Mouse (Mus musculus) urinary bladder, adult 18-20 months (tissue): Measurements from ENCODE around the gene Rab11b.

Experiments used
- DNase-seq, 2 experiments: peaks; one replicate each; pipeline ENCODE4 v3.0.0; 2022; ENCODE audit warnings: low spot score in 2 of 2, mixed read lengths in 2 of 2

Gene Rab11b

GRCm38 (mm10) chr17:33760255-33761165, at the start of gene Rab11b:
Gene Rab11b, minus strand, starts transcription at chr17:33760530.
- DNase-seq = peak; percentile 99

- no peak for DNase-seq
Measured at GRCm38 (mm10) chr17:33808192-33808591, 47.9 kb upstream of the Rab11b start.

- DNase-seq = no peak
Measured at GRCm38 (mm10) chr17:33807181-33807888, 47.0 kb upstream of the Rab11b start.

- DNase-seq = no peak
Measured at GRCm38 (mm10) chr17:33804745-33805144, 44.4 kb upstream of the Rab11b start.

GRCm38 (mm10) chr17:33804205-33804604, 43.9 kb upstream of the Rab11b start:
- DNase-seq = no peak

- DNase-seq = no peak
Measured at GRCm38 (mm10) chr17:33802221-33802620, 41.9 kb upstream of the Rab11b start.

- DNase-seq = no peak
Measured at GRCm38 (mm10) chr17:33799277-33799676, 38.9 kb upstream of the Rab11b start.

GRCm38 (mm10) chr17:33798306-33798705, 38.0 kb upstream of the Rab11b start:
- no peak for DNase-seq

- DNase-seq = no peak
Measured at GRCm38 (mm10) chr17:33788732-33789131, 28.4 kb upstream of the Rab11b start.

GRCm38 (mm10) chr17:33786375-33786774, 26.0 kb upstream of the Rab11b start:
- no peak for DNase-seq

- no peak for DNase-seq
Measured at GRCm38 (mm10) chr17:33784939-33785338, 24.6 kb upstream of the Rab11b start.

GRCm38 (mm10) chr17:33783408-33783807, 23.1 kb upstream of the Rab11b start:
- DNase-seq = peak; percentile 78 to 84

- DNase-seq = no peak
Measured at GRCm38 (mm10) chr17:33782067-33782466, 21.7 kb upstream of the Rab11b start.

GRCm38 (mm10) chr17:33781124-33781977, 21.0 kb upstream of the Rab11b start, which contains the start of gene Angptl4:
Gene Angptl4, minus strand, starts transcription at chr17:33781830.
- DNase-seq = peak; percentile 62 to 74

GRCm38 (mm10) chr17:33780431-33780830, 20.1 kb upstream of the Rab11b start:
- peak in 1 of 2 experiments; percentile 22 for DNase-seq

GRCm38 (mm10) chr17:33779967-33780295, 19.6 kb upstream of the Rab11b start:
- DNase-seq = no peak

GRCm38 (mm10) chr17:33779271-33779966, 19.1 kb upstream of the Rab11b start:
- DNase-seq = peak; percentile 72 to 93

- DNase-seq = no peak
Measured at GRCm38 (mm10) chr17:33775287-33775686, 15.0 kb upstream of the Rab11b start.

GRCm38 (mm10) chr17:33774573-33775155, 14.3 kb upstream of the Rab11b start:
- DNase-seq = no peak

- DNase-seq = no peak
Measured at GRCm38 (mm10) chr17:33773871-33774572, 13.7 kb upstream of the Rab11b start.
